Mouse (Mus musculus): Measurements from ENCODE around the gene Psmc2.

- TF ChIP-seq HCFC1 (IDR thresholded peaks at IDR 0.05; ENCODE audit: low read depth, low read length), result no peak
- no peak for TF ChIP-seq EP300 (IDR thresholded peaks at IDR 0.05; ENCODE audit: low read length)
- TF ChIP-seq TBP (conservative IDR thresholded peaks at IDR 0.05; ENCODE audit: low read depth, low read length), result no peak
- no peak for TF ChIP-seq CTCF (conservative IDR thresholded peaks at IDR 0.05 in 1 of 2, IDR thresholded peaks at IDR 0.05 in 1 of 2; ENCODE audit: low read depth in 2 of 2, low read length in 2 of 2)
- no peak for TF ChIP-seq UBTF (IDR thresholded peaks at IDR 0.05; ENCODE audit: low read depth, low read length)
- no peak for TF ChIP-seq ETS1 (conservative IDR thresholded peaks at IDR 0.05; ENCODE audit: low read depth, low read length)
- TF ChIP-seq MAFK (IDR thresholded peaks at IDR 0.05; ENCODE audit: insufficient replicate concordance, low read length), result no peak
- no peak for TF ChIP-seq POLR2A (IDR thresholded peaks at IDR 0.05; ENCODE audit: low read depth, low read length)
- TF ChIP-seq GABPA (IDR thresholded peaks at IDR 0.05; ENCODE audit: insufficient replicate concordance, low read depth, low read length), result no peak
- TF ChIP-seq RAD21 (IDR thresholded peaks at IDR 0.05; ENCODE audit: low read depth, low read length), result no peak
- TF ChIP-seq MXI1 (IDR thresholded peaks at IDR 0.05; ENCODE audit: low read depth, low read length), result no peak
- no peak for TF ChIP-seq MYC (IDR thresholded peaks at IDR 0.05; ENCODE audit: low read depth, low read length)
These were observed 43.8 kb downstream of the Psmc2 start for GRCm38 (mm10) chr5:21828855-21829254.

Measured in CH12.LX (cell line).